Mouse (Mus musculus): Measurements from ENCODE around the gene Taok3.

DNA sequence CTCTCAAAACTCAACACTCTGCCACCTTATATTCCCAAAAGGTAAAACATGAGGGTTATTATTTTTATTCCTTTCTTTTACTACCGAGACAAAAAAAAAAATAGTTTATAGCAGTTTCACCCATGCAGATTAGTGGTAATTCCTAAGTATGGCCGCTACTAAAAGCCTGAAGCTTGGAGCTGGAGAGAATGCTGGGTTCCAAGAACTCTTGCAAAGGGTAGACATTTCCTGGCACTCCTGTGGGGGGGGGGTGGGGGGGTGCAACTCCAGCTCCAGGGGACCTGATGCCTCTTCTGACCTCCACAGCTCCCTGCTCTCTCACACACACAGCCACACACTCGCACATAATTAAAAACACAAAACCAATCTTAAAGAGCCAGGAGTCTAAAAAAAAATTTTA, 166.4 kb downstream of the Taok3 start:
- TF ChIP-seq CTCF (IDR thresholded peaks at IDR 0.05; ENCODE audit: low read depth, low read length) (no peak), POLR2AphosphoS5 (IDR thresholded peaks at IDR 0.05; ENCODE audit: insufficient replicate concordance, low read depth, low read length) (no peak), TAL1 (conservative IDR thresholded peaks at IDR 0.05; ENCODE audit: low read depth, low read length) (no peak), GATA1 (IDR thresholded peaks at IDR 0.05; ENCODE audit: borderline replicate concordance, low read length) (no peak)

Data from G1E (cell line).